Mouse (Mus musculus): ENCODE measurements around the gene Adamts9. TPM values are rescaled to one million over a fixed set of nuclear protein-coding genes. Genes with fewer than 3 reads are reported as not detected.

Adamts9 gene
- total RNA-seq, 1 experiment: 21.2 TPM

GRCm38 (mm10) chr6:92727351-92727986 is 215.8 kb downstream of the Adamts9 start:
- DNase-seq (ENCODE audit: low read depth, low spot score): no peak
- no peak overlapping the region for H3K9ac ChIP-seq (ENCODE audit: insufficient read depth, low read depth, low read length, poor library complexity, severe bottlenecking)
- H3K4me1 ChIP-seq (ENCODE audit: control insufficient read depth in 2 of 2, insufficient read depth in 2 of 2, low read length in 2 of 2, poor library complexity in 1 of 2): peaks cover 0 to 5% of the 10 kb centered on the region in 2 experiments; a peak in 1 of 4 replicates
- in situ Hi-C loops (cut with MboI; ENCODE audit: low sequenced_read_pairs in 2 of 2, unreplicated experiment in 2 of 2): no loop called here
- H3K9me3 ChIP-seq (ENCODE audit: control insufficient read depth, insufficient read depth, low read depth, low read length): no peaks in the 10 kb centered on the region
- no peak overlapping the region for H3K4me3 ChIP-seq (ENCODE audit: insufficient read depth in 1 of 2, low read depth in 1 of 2, low read length in 2 of 2, poor library complexity in 1 of 2, severe bottlenecking in 1 of 2)
- H3K27ac ChIP-seq (ENCODE audit: insufficient read depth, low read depth, low read length, poor library complexity, severe bottlenecking): no peak overlapping the region
- no peaks in the 10 kb centered on the region for H3K36me3 ChIP-seq (ENCODE audit: control insufficient read depth, insufficient read depth, low read length, poor library complexity, severe bottlenecking)
- no peak for TF ChIP-seq ZNF384 (IDR thresholded peaks at IDR 0.05; ENCODE audit: low read depth, low read length)
- TF ChIP-seq HCFC1 (IDR thresholded peaks at IDR 0.05; ENCODE audit: borderline replicate concordance, insufficient read depth, low read length): no peak
- no peak for TF ChIP-seq ZC3H11A (IDR thresholded peaks at IDR 0.05; ENCODE audit: borderline replicate concordance, low read depth, low read length)
- TF ChIP-seq MAFK (IDR thresholded peaks at IDR 0.05; ENCODE audit: insufficient read depth, low read depth, low read length): no peak
- TF ChIP-seq CHD2 (IDR thresholded peaks at IDR 0.05; ENCODE audit: low read depth, low read length): no peak

GRCm38 (mm10) chr6:92726121-92726520 is 217.2 kb downstream of the Adamts9 start:
- TF ChIP-seq CHD2 (IDR thresholded peaks at IDR 0.05; ENCODE audit: low read depth, low read length) (no peak), ZNF384 (IDR thresholded peaks at IDR 0.05; ENCODE audit: low read depth, low read length) (no peak), MAFK (IDR thresholded peaks at IDR 0.05; ENCODE audit: insufficient read depth, low read depth, low read length) (no peak), ZC3H11A (IDR thresholded peaks at IDR 0.05; ENCODE audit: borderline replicate concordance, low read depth, low read length) (no peak), HCFC1 (IDR thresholded peaks at IDR 0.05; ENCODE audit: borderline replicate concordance, insufficient read depth, low read length) (no peak)
- no peak overlapping the region for H3K9ac ChIP-seq (ENCODE audit: insufficient read depth, low read depth, low read length, poor library complexity, severe bottlenecking)
- peaks cover 0 to 5% of the 10 kb centered on the region in 2 experiments; a peak in 1 of 4 replicates for H3K4me1 ChIP-seq (ENCODE audit: control insufficient read depth in 2 of 2, insufficient read depth in 2 of 2, low read length in 2 of 2, poor library complexity in 1 of 2)
- H3K36me3 ChIP-seq (ENCODE audit: control insufficient read depth, insufficient read depth, low read length, poor library complexity, severe bottlenecking): no peaks in the 10 kb centered on the region
- no peaks in the 10 kb centered on the region for H3K9me3 ChIP-seq (ENCODE audit: control insufficient read depth, insufficient read depth, low read depth, low read length)
- DNase-seq (ENCODE audit: low read depth, low spot score): no peak
- in situ Hi-C loops (cut with MboI; ENCODE audit: low sequenced_read_pairs in 2 of 2, unreplicated experiment in 2 of 2): no loop called here
- no peak overlapping the region for H3K4me3 ChIP-seq (ENCODE audit: insufficient read depth in 1 of 2, low read depth in 1 of 2, low read length in 2 of 2, poor library complexity in 1 of 2, severe bottlenecking in 1 of 2)
- H3K27ac ChIP-seq (ENCODE audit: insufficient read depth, low read depth, low read length, poor library complexity, severe bottlenecking): no peak overlapping the region

GRCm38 (mm10) chr6:92724394-92724793 is 218.9 kb downstream of the Adamts9 start:
- Histone ChIP-seq H3K4me1 (ENCODE audit: control insufficient read depth in 2 of 2, insufficient read depth in 2 of 2, low read length in 2 of 2, poor library complexity in 1 of 2) (peaks cover 0 to 5% of the 10 kb centered on the region in 2 experiments; a peak in 1 of 4 replicates), H3K4me3 (ENCODE audit: insufficient read depth in 1 of 2, low read depth in 1 of 2, low read length in 2 of 2, poor library complexity in 1 of 2, severe bottlenecking in 1 of 2) (no peak overlapping the region), H3K9me3 (ENCODE audit: control insufficient read depth, insufficient read depth, low read depth, low read length) (no peaks in the 10 kb centered on the region), H3K36me3 (ENCODE audit: control insufficient read depth, insufficient read depth, low read length, poor library complexity, severe bottlenecking) (no peaks in the 10 kb centered on the region), H3K27ac (ENCODE audit: insufficient read depth, low read depth, low read length, poor library complexity, severe bottlenecking) (no peak overlapping the region), H3K9ac (ENCODE audit: insufficient read depth, low read depth, low read length, poor library complexity, severe bottlenecking) (no peak overlapping the region)
- TF ChIP-seq ZC3H11A (IDR thresholded peaks at IDR 0.05; ENCODE audit: borderline replicate concordance, low read depth, low read length): no peak
- no peak for TF ChIP-seq HCFC1 (IDR thresholded peaks at IDR 0.05; ENCODE audit: borderline replicate concordance, insufficient read depth, low read length)
- no peak for TF ChIP-seq MAFK (IDR thresholded peaks at IDR 0.05; ENCODE audit: insufficient read depth, low read depth, low read length)
- TF ChIP-seq CHD2 (IDR thresholded peaks at IDR 0.05; ENCODE audit: low read depth, low read length): no peak
- TF ChIP-seq ZNF384 (IDR thresholded peaks at IDR 0.05; ENCODE audit: low read depth, low read length): no peak
- in situ Hi-C loops (cut with MboI; ENCODE audit: low sequenced_read_pairs in 2 of 2, unreplicated experiment in 2 of 2): no loop called here
- DNase-seq (ENCODE audit: low read depth, low spot score): no peak

Other genes with a start within 250 kb of the Adamts9 start
- gene Prickle2, start 237.3 kb downstream of the Adamts9 start, total RNA-seq (2012; rRNA removed): 1.2 and 1.3 TPM in 2 replicates
- gene A730049H05Rik, start 127.0 kb downstream of the Adamts9 start, total RNA-seq (2012; rRNA removed): 1.6 and 2.5 TPM in 2 replicates
- gene Gm15737, start 74.1 kb downstream of the Adamts9 start, total RNA-seq (2012; rRNA removed): 0.04 TPM in 1 of 2 replicates, not detected in the other

All from ES-E14 (cell line).